Mouse (Mus musculus) limb, embryonic 14.5 days (tissue): ENCODE measurements around the gene Tecr. TPM values are rescaled to one million over a fixed set of nuclear protein-coding genes. Genes with fewer than 3 reads are reported as not detected.

Source experiments
- ATAC-seq: fragments of 200-750 bp; cut with Nextera tagmentation; 2 replicates; pipeline ENCODE4 v1.8.0; 2017; ENCODE audit warnings: low read depth, moderate number of reproducible peaks, moderate TSS enrichment; ENCODE audit not compliant: low FRiP score
- DNase-seq: peaks from one replicate; pipeline ENCODE4 v3.0.0-alpha.2; 2015; ENCODE audit warnings: low spot score
- H3K27ac ChIP-seq: fragments of 300-500 bp; sonication (generic); replicated peaks from 2 replicates; pipeline ENCODE4 v1.5.1; 2014; ENCODE audit warnings: low read depth, mild to moderate bottlenecking, low read length, moderate library complexity, mixed read lengths
- H3K27me3 ChIP-seq: fragments of 300-500 bp; sonication (generic); 2 replicates; pipeline ENCODE4 v1.6.1; 2014; ENCODE audit warnings: low read length, mixed read lengths; ENCODE audit not compliant: control insufficient read depth, insufficient read depth
- H3K36me3 ChIP-seq: fragments of 300-500 bp; sonication (generic); 2 replicates; pipeline ENCODE4 v1.6.1; 2014; ENCODE audit warnings: mild to moderate bottlenecking, low read length, moderate library complexity, mixed read lengths; ENCODE audit not compliant: control insufficient read depth, insufficient read depth
- H3K4me1 ChIP-seq: fragments of 300-500 bp; sonication (generic); 2 replicates; pipeline ENCODE4 v1.6.1; 2014; ENCODE audit warnings: antibody characterized with exemption, low read length, mixed read lengths; ENCODE audit not compliant: control insufficient read depth, insufficient read depth
- H3K4me2 ChIP-seq: fragments of 300-500 bp; sonication (generic); replicated peaks from 2 replicates; pipeline ENCODE4 v1.6.1; 2014; ENCODE audit warnings: low read depth, mild to moderate bottlenecking, low read length, moderate library complexity; ENCODE audit not compliant: severe bottlenecking
- H3K4me3 ChIP-seq: fragments of 300-500 bp; sonication (generic); replicated peaks from 2 replicates; pipeline ENCODE4 v1.5.1; 2014; ENCODE audit warnings: low read length
- H3K9ac ChIP-seq: fragments of 300-500 bp; sonication (generic); 2 replicates; pipeline ENCODE4 v1.6.1; 2014; ENCODE audit warnings: mild to moderate bottlenecking, low read depth, low read length, moderate library complexity; ENCODE audit not compliant: severe bottlenecking
- H3K9me3 ChIP-seq: fragments of 300-500 bp; sonication (generic); 2 replicates; pipeline ENCODE4 v1.6.1; 2016; ENCODE audit warnings: low read length; ENCODE audit not compliant: control insufficient read depth
- POLR2A ChIP-seq: fragments of 200-500 bp; IDR thresholded peaks from 2 replicates; pipeline ENCODE4 v1.8.0; 2012; ENCODE audit warnings: inconsistent platforms, mild to moderate bottlenecking, moderate library complexity, borderline replicate concordance; ENCODE audit not compliant: insufficient read depth, insufficient read length; ENCODE audit errors: extremely low read depth
- WGBS: fragments of 180-500 bp; shearing (Covaris S2); extraction: QIAGEN DNeasy Blood & Tissue Kit; methylation state at CpG from one replicate; pipeline ENCODE4 v1.1.7; 2014; 5-methylcytosine and 5-hydroxymethylcytosine counted together
- polyA plus RNA-seq, 2 experiments: library from polyadenylated mRNA; depleted of rRNA in 1 of 2; stranded (reverse) in 1 of 2; unstranded in 1 of 2; fragments of >200 nt; fragmentation: Nextera tagmentation in 1 of 2; extraction: Ambion mirVana in 1 of 2; gene quantifications; 2 replicates each; pipeline versions ENCODE4 v1.2.1 to v1.2.3; 2012 to 2014

Tecr gene
- polyA plus RNA-seq, 2 experiments = 589 to 595 TPM

- H3K36me3 ChIP-seq = peaks cover 24% of the 10 kb centered on the region
- peaks cover 9% of the 10 kb centered on the region for H3K4me1 ChIP-seq
- ATAC-seq (peak; percentile 90), DNase-seq (peak; percentile 89)
- peak; percentile 68; the same call in 1 of the 2 replicates for TF ChIP-seq POLR2A
- WGBS = under 1% methylated on average over 47 of the region's 48 CpGs
- peak within 1 kb of the TSS; percentile 86 for H3K4me2 ChIP-seq
- H3K4me3 ChIP-seq = peak within 1 kb of the TSS; percentile 71
- peak within 1 kb of the TSS; percentile 75 for H3K9ac ChIP-seq
- no peaks in the 10 kb centered on the region for H3K9me3 ChIP-seq
- 0 out of 2 replicates have a peak within 1 kb of the TSS, but pooled peaks have one; percentile 9 for H3K27ac ChIP-seq
- H3K27me3 ChIP-seq = no peaks in the 10 kb centered on the region
Measured at GRCm38 (mm10) chr8:83566469-83567395, 41.0 kb downstream of the Tecr start, which contains the start of gene Ndufb7. Gene Ndufb7 (plus strand): TSS chr8:83566671.

GRCm38 (mm10) chr8:83565731-83566375, 41.9 kb downstream of the Tecr start:
- no peak for TF ChIP-seq POLR2A
- Histone ChIP-seq H3K9ac (no peak overlapping the region), H3K4me1 (peaks cover 9% of the 10 kb centered on the region), H3K27ac (no peak overlapping the region), H3K4me2 (peak overlapping the region; percentile 86; the same call in 1 of the 2 replicates), H3K9me3 (no peaks in the 10 kb centered on the region), H3K36me3 (peaks cover 15% of the 10 kb centered on the region), H3K4me3 (peak overlapping the region; percentile 71; the same call in 1 of the 2 replicates), H3K27me3 (no peaks in the 10 kb centered on the region)
- 73% methylated on average over 9 of the region's 9 CpGs for WGBS
- no peak for DNase-seq
- no peak; the same call in 1 of the 2 replicates for ATAC-seq

- H3K27me3 ChIP-seq = no peaks in the 10 kb centered on the region
- H3K9ac ChIP-seq = no peak overlapping the region
- no peak for TF ChIP-seq POLR2A
- ATAC-seq (no peak), DNase-seq (no peak)
- WGBS = 69% methylated on average over 4 of the region's 4 CpGs
- no peaks in the 10 kb centered on the region for H3K36me3 ChIP-seq
- no peaks in the 10 kb centered on the region for H3K9me3 ChIP-seq
- H3K4me1 ChIP-seq = peaks cover 9% of the 10 kb centered on the region
- H3K4me3 ChIP-seq = no peak overlapping the region
- no peak overlapping the region for H3K27ac ChIP-seq
- H3K4me2 ChIP-seq = no peak overlapping the region
Measured at GRCm38 (mm10) chr8:83563246-83563645, 44.5 kb downstream of the Tecr start.

GRCm38 (mm10) chr8:83562669-83563068, 45.1 kb downstream of the Tecr start:
- Histone ChIP-seq H3K27me3 (no peaks in the 10 kb centered on the region), H3K9ac (no peak overlapping the region), H3K27ac (no peak overlapping the region), H3K36me3 (no peaks in the 10 kb centered on the region), H3K4me3 (no peak overlapping the region), H3K9me3 (no peaks in the 10 kb centered on the region), H3K4me2 (no peak overlapping the region), H3K4me1 (peaks cover 4% of the 10 kb centered on the region)
- TF ChIP-seq POLR2A = no peak
- 74% methylated on average over 3 of the region's 3 CpGs for WGBS
- no peak for ATAC-seq
- DNase-seq = no peak

GRCm38 (mm10) chr8:83535736-83536135, 72.0 kb downstream of the Tecr start, which contains the start of gene Olfr370:
Gene Olfr370 (plus strand): TSS chr8:83535780.
- TF ChIP-seq POLR2A = no peak
- WGBS = 78% methylated on average over 3 of the region's 3 CpGs
- Histone ChIP-seq H3K4me1 (no peaks in the 10 kb centered on the region), H3K4me2 (no peak within 1 kb of the TSS), H3K4me3 (no peak within 1 kb of the TSS), H3K36me3 (no peaks in the 10 kb centered on the region), H3K9ac (no peak within 1 kb of the TSS), H3K27ac (no peak within 1 kb of the TSS), H3K27me3 (no peaks in the 10 kb centered on the region), H3K9me3 (no peaks in the 10 kb centered on the region)
- DNase-seq (no peak), ATAC-seq (no peak)
